Mouse (Mus musculus) ES-E14 (cell line): ENCODE measurements around the gene Sptb. TPM values are rescaled to one million over a fixed set of nuclear protein-coding genes. Genes with fewer than 3 reads are reported as not detected.

Experiments used
- DNase-seq: peaks from one replicate; pipeline ENCODE4 v3.0.0-alpha.2; 2013; ENCODE audit warnings: low read depth, low spot score
- H3K27ac ChIP-seq: 2 replicates; pipeline ENCODE4 v1.5.1; 2012; ENCODE audit warnings: low read depth, mild to moderate bottlenecking, low read length, moderate library complexity, mixed read lengths; ENCODE audit not compliant: poor library complexity, insufficient read depth, severe bottlenecking
- H3K36me3 ChIP-seq: 2 replicates; pipeline ENCODE4 v1.6.1; 2012; ENCODE audit warnings: mild to moderate bottlenecking, low read length, moderate library complexity, mixed read lengths; ENCODE audit not compliant: control insufficient read depth, poor library complexity, insufficient read depth, severe bottlenecking
- H3K4me1 ChIP-seq, 2 experiments: fragments of 150-350 bp in 1 of 2; sonication (generic) in 1 of 2; 2 replicates each; pipeline ENCODE4 v1.6.1; 2012; ENCODE audit warnings: low read length in 2 of 2, mild to moderate bottlenecking in 1 of 2, mixed read lengths in 1 of 2; ENCODE audit not compliant: control insufficient read depth in 2 of 2, insufficient read depth in 2 of 2, poor library complexity in 1 of 2
- H3K4me3 ChIP-seq, 2 experiments: fragments of 150-350 bp in 1 of 2; sonication (generic) in 1 of 2; 2 replicates each; pipeline ENCODE4 v1.5.1; 2012; ENCODE audit warnings: low read length in 2 of 2, low read depth in 1 of 2, mild to moderate bottlenecking in 1 of 2, mixed read lengths in 1 of 2; ENCODE audit not compliant: insufficient read depth in 1 of 2, poor library complexity in 1 of 2, severe bottlenecking in 1 of 2
- H3K9ac ChIP-seq: 2 replicates; pipeline ENCODE4 v1.6.1; 2012; ENCODE audit warnings: low read depth, mild to moderate bottlenecking, low read length, mixed read lengths; ENCODE audit not compliant: poor library complexity, insufficient read depth, severe bottlenecking
- H3K9me3 ChIP-seq: fragments of 150-350 bp; sonication (generic); 2 replicates; pipeline ENCODE4 v1.6.1; 2012; ENCODE audit warnings: low read depth, mild to moderate bottlenecking, low read length; ENCODE audit not compliant: control insufficient read depth, insufficient read depth
- CHD2 ChIP-seq: IDR thresholded peaks from 2 replicates; pipeline ENCODE4 v1.6.1; 2014; ENCODE audit warnings: mild to moderate bottlenecking, low read depth, low read length, inconsistent platforms
- HCFC1 ChIP-seq: IDR thresholded peaks from 2 replicates; pipeline ENCODE4 v1.6.1; 2012; ENCODE audit warnings: low read length, inconsistent platforms, borderline replicate concordance; ENCODE audit not compliant: insufficient read depth
- MAFK ChIP-seq: IDR thresholded peaks from 2 replicates; pipeline ENCODE4 v1.6.1; 2014; ENCODE audit warnings: mild to moderate bottlenecking, low read depth, low read length, inconsistent platforms; ENCODE audit not compliant: insufficient read depth
- ZC3H11A ChIP-seq: IDR thresholded peaks from 2 replicates; pipeline ENCODE4 v1.6.1; 2012; ENCODE audit warnings: low read depth, mild to moderate bottlenecking, inconsistent platforms, low read length, borderline replicate concordance
- ZNF384 ChIP-seq: IDR thresholded peaks from 2 replicates; pipeline ENCODE4 v1.6.1; 2012; ENCODE audit warnings: low read depth, low read length, inconsistent platforms
- in situ Hi-C, 2 experiments: fragments of 600-800 bp; cut with MboI; formaldehyde crosslinking; loops; one replicate each; pipeline ENCODE4 v1.15.1; 2025; ENCODE audit warnings: low sequenced_read_pairs in 2 of 2, inconsistent platforms in 1 of 2; ENCODE audit not compliant: unreplicated experiment in 2 of 2
- total RNA-seq: library from RNA; depleted of rRNA; stranded (reverse); fragments of 300-350 nt; gene quantifications from 2 replicates; pipeline ENCODE4 v1.2.3, GENCODE M21; 2012

Gene Sptb
- total RNA-seq, 1 experiment, result 3.6 TPM

DNA sequence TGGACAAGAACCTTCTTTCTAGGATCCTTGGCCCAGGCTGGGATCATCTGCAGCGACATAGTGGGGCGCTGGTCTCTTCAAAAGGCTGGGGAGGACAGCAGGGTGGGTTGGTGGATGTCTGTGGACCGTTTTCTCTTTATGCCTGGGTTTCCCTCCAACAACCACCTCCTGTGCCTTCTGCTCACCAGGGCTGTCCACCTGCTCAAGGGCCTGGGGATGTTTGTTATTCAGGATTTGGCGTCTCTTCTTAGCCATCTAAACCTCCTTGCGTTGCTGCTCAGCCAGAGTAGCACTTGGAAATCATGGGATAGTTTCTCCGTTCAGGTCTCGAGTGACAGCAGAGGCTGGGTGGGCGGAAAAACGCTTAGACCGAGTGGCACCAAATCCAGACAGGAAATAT is 144.1 kb downstream of the Sptb start:
- no peak overlapping the region for H3K27ac ChIP-seq
- H3K9me3 ChIP-seq, result no peaks in the 10 kb centered on the region
- H3K9ac ChIP-seq, result no peak overlapping the region
- H3K4me1 ChIP-seq, result peaks cover 2 to 13% of the 10 kb centered on the region in 2 experiments; a peak in 2 of 4 replicates
- H3K4me3 ChIP-seq, result no peak overlapping the region
- in situ Hi-C loops, result no loop called here
- TF ChIP-seq HCFC1, result no peak
- no peak for TF ChIP-seq MAFK
- TF ChIP-seq CHD2, result no peak
- no peak for TF ChIP-seq ZC3H11A
- no peak for TF ChIP-seq ZNF384
- H3K36me3 ChIP-seq, result peaks cover 32% of the 10 kb centered on the region
- DNase-seq, result no peak

- TF ChIP-seq HCFC1 (no peak), ZC3H11A (no peak)
- Histone ChIP-seq H3K9me3 (no peaks in the 10 kb centered on the region), H3K4me3 (no peak overlapping the region), H3K27ac (no peak overlapping the region), H3K36me3 (peaks cover 37% of the 10 kb centered on the region), H3K9ac (no peak overlapping the region), H3K4me1 (peaks cover 4 to 11% of the 10 kb centered on the region in 2 experiments; a peak in 3 of 4 replicates)
- in situ Hi-C loops, result no loop called here
- no peak for DNase-seq
Measured at GRCm38 (mm10) chr12:76562196-76562595, 148.2 kb downstream of the Sptb start.

- no peaks in the 10 kb centered on the region for H3K9me3 ChIP-seq
- in situ Hi-C loops, result no loop called here
- H3K36me3 ChIP-seq, result peaks cover 13% of the 10 kb centered on the region; the same call in 1 of the 2 replicates
- no peak for DNase-seq
- H3K4me1 ChIP-seq, result peaks cover 4 to 22% of the 10 kb centered on the region in 2 experiments; a peak in 3 of 4 replicates
- peak overlapping the region; percentile 20; the same call in 1 of the 2 replicates for H3K27ac ChIP-seq
- TF ChIP-seq CHD2 (no peak), HCFC1 (no peak), ZC3H11A (no peak), MAFK (no peak), ZNF384 (no peak)
- no peak overlapping the region for H3K9ac ChIP-seq
- no peak overlapping the region for H3K4me3 ChIP-seq
Measured at GRCm38 (mm10) chr12:76558206-76558605, 152.1 kb downstream of the Sptb start.

- peaks cover 9% of the 10 kb centered on the region; the same call in 1 of the 2 replicates for H3K36me3 ChIP-seq
- no peak for TF ChIP-seq CHD2
- no peak for TF ChIP-seq HCFC1
- no peak for TF ChIP-seq MAFK
- TF ChIP-seq ZNF384, result no peak
- no peak for TF ChIP-seq ZC3H11A
Measured at GRCm38 (mm10) chr12:76556745-76557389, 153.5 kb downstream of the Sptb start.

GRCm38 (mm10) chr12:76556187-76556586 is 154.2 kb downstream of the Sptb start:
- DNase-seq, result no peak
- Histone ChIP-seq H3K9me3 (no peaks in the 10 kb centered on the region), H3K4me1 (peaks cover 4 to 22% of the 10 kb centered on the region in 2 experiments; a peak in 3 of 4 replicates), H3K36me3 (peaks cover 9% of the 10 kb centered on the region; the same call in 1 of the 2 replicates), H3K27ac (no peak overlapping the region), H3K4me3 (no peak overlapping the region), H3K9ac (no peak overlapping the region)
- in situ Hi-C loops, result no loop called here
- TF ChIP-seq ZNF384 (no peak), HCFC1 (no peak), MAFK (no peak), CHD2 (no peak), ZC3H11A (no peak)

More at GRCm38 (mm10) chr12:76556745-76557389, 153.5 kb downstream of the Sptb start:
- Histone ChIP-seq H3K4me3 (no peak overlapping the region), H3K9me3 (no peaks in the 10 kb centered on the region), H3K27ac (no peak overlapping the region), H3K4me1 (peaks cover 4 to 22% of the 10 kb centered on the region in 2 experiments; a peak in 3 of 4 replicates), H3K9ac (no peak overlapping the region)
- in situ Hi-C loops, result no loop called here
- no peak for DNase-seq
